Mouse (Mus musculus) olfactory bulb, adult 2 months (tissue): ENCODE measurements at regions not wholly inside any gene's neighbourhood (a gene's known extent, or its start where the extent isn't known, plus 50 kb on each side); places are given as distances from the start of the nearest gene placed in this dataset.

Source experiments
- H3K27ac ChIP-seq: fragments of 200-500 bp; 2 replicates; pipeline ENCODE4 v1.5.1; 2012; ENCODE audit warnings: low read depth, low read length; ENCODE audit not compliant: insufficient read depth
- H3K4me1 ChIP-seq: fragments of 200-500 bp; 2 replicates; pipeline ENCODE4 v1.6.1; 2012; ENCODE audit warnings: low read length; ENCODE audit not compliant: control insufficient read depth, insufficient read depth
- H3K4me3 ChIP-seq: fragments of 200-500 bp; 2 replicates; pipeline ENCODE4 v1.5.1; 2012; ENCODE audit warnings: mild to moderate bottlenecking, low read depth, low read length, moderate library complexity; ENCODE audit not compliant: insufficient read depth
- CTCF ChIP-seq: fragments of 200-500 bp; IDR thresholded peaks from 2 replicates; pipeline ENCODE4 v1.5.1; 2012; ENCODE audit warnings: low read depth, mild to moderate bottlenecking, low read length, moderate library complexity; ENCODE audit not compliant: insufficient read depth
- POLR2A ChIP-seq: fragments of 200-500 bp; IDR thresholded peaks from 2 replicates; pipeline ENCODE4 v1.6.1; 2012; ENCODE audit warnings: mild to moderate bottlenecking, low read depth, low read length, moderate library complexity; ENCODE audit not compliant: insufficient read depth
- WGBS: fragments of 180-500 bp; shearing (Covaris S2); methylation state at CpG from one replicate; pipeline ENCODE4 v1.1.7; 2018; 5-methylcytosine and 5-hydroxymethylcytosine counted together

DNA sequence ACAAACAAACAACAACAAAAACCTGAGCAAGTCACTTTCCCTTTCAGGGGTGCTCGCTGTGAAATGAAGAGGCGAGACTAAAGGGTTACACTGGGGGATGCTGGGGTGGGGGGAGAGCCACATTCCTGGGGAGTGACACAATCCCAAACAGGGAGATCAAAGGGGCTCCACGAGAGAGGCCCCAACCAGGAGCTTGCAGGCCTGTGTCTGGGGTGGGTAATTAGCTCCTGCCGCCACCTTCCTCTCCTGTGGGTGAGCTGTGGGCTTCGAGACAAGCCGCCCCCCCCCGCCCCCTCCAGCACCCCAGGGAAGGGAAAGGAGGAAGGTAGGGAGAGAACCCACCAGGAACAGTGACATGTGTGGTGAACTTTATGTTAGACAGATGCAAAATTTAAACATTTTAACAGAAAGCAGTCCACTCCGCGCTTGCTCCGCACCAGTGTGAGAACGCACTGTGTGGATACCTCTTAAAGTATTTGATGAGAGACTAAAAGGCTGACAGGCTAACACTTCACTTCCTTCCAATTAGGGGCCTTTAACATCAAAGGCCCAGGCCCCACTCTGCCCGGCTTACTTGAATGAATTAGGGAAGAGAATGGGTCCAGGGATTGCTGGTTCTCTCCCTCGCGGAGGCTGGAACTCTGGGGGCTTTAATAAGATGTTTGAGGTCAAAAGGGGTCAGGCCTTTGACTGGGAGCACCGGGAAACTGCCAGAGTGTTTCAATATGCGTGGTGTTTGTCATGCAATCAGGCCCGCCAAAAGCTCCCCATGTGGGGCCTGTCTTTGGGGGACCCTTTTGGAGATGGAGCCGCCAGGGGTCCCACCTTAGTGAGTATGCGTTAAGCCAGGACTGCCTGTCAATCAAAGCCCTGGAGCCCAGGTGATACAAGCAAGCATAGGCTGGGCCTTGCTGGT, 319.6 kb downstream of the Fam49a start:
- H3K4me1 ChIP-seq, result peaks cover 4% of the 10 kb centered on the region; the same call in 1 of the 2 replicates
- 65% methylated on average over 19 of the region's 19 CpGs for WGBS
- no peak overlapping the region for H3K27ac ChIP-seq
- H3K4me3 ChIP-seq, result no peak overlapping the region
- TF ChIP-seq POLR2A (no peak), CTCF (no peak)

DNA sequence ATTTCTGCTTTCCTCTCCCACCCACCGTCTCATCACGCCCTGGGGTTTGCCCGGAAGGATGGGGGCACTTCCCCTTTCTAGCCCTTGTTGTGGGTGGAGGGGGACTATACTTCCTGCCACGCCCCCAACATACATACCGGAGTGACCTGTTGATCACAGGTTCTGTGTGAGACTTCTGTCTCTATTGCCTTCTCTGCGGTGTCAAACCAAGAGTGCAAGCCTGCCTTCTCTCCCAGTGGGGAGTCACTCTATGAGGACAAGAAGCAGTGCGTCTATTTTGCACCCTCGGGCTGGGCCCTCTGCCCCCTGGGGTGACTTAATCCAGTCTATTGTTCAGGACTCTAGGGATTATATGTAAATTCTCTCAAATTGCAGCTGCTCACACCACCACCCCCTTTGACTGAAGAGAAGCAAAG, 318.8 kb downstream of the Fam49a start:
- H3K4me3 ChIP-seq, result no peak overlapping the region
- TF ChIP-seq POLR2A (no peak), CTCF (no peak)
- H3K4me1 ChIP-seq, result peaks cover 4% of the 10 kb centered on the region; the same call in 1 of the 2 replicates
- H3K27ac ChIP-seq, result no peak overlapping the region
- WGBS, result 32% methylated on average over 8 of the region's 8 CpGs

DNA sequence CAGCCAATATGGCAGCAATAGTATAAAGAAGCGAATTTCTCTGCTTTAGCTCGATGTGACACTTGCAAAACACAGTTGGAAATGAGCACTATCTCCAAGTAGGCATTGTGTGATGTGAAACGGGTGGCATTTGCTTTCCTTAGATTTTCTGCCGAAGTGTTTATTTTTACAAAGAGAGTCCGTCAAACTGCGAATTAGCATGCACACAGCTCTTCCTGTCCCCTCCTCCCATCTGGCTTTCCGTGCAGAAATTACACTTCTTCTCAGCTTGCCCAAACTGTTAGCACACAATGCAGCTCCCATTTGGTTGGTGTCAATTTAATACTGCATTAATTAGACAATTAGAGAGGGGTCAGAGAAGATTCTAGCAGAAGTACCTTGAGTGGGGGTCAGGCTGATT, 316.3 kb downstream of the Fam49a start:
- TF ChIP-seq CTCF (no peak), POLR2A (no peak)
- Histone ChIP-seq H3K4me1 (peaks cover 4% of the 10 kb centered on the region; the same call in 1 of the 2 replicates), H3K27ac (peak overlapping the region; percentile 47; the same call in 1 of the 2 replicates), H3K4me3 (no peak overlapping the region)
- 10% methylated on average over 7 of the region's 7 CpGs for WGBS

DNA sequence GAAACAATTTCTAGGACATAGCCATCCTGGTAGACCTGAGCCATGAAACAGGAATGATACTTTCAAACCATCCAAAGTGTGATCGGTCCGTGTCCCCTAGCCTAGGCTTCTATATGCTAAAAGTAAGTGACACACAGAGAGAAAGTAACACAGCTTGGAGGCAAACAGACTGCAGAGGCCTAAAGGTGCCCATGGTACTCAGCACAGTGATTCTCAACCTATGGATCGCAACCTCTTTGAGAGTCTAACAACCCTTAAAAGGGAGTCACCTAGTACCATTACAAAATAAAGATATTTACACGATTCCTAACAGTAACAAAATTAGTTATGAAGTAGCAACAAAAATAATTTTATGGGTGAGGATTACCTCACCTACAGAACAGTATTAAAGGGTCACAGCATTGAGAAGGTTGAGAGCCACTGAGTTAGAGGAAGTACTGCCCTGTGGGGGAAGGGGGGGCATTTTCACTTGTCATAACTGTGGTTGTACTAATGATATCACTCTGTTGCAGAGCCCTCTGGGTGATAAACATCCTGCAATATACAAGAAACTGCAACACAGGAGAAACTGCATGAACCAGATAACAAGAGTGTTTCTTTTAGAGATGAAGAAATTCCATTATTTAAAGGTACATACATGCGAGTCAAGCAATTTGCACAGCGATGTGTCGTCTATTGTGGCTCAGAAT, 308.8 kb downstream of the Fam49a start:
- H3K4me3 ChIP-seq, result no peak overlapping the region
- WGBS, result 94% methylated on average over 7 of the region's 7 CpGs
- H3K27ac ChIP-seq, result no peak overlapping the region
- H3K4me1 ChIP-seq, result no peaks in the 10 kb centered on the region
- TF ChIP-seq CTCF (no peak), POLR2A (no peak)

DNA sequence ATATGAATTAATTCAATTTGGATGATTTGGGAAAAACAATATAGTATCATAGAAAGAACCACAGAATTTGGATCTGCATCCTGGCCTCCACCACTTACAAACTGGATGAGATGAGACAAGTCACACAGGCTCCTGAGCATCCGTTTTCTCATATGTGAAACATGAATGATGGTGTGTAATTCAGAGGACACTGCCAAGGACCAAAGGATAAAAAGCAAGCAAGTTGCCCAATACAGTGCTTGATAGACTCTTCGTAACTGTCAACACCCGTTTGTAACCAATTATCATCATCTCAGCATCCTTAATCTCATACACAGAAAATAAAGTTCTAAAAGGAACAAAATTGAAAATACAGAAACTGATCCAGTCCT, 305.8 kb downstream of the Fam49a start:
- H3K4me3 ChIP-seq, result no peak overlapping the region
- WGBS, result 93% methylated on average over 3 of the region's 3 CpGs
- no peaks in the 10 kb centered on the region for H3K4me1 ChIP-seq
- H3K27ac ChIP-seq, result no peak overlapping the region
- TF ChIP-seq CTCF (no peak), POLR2A (no peak)

DNA sequence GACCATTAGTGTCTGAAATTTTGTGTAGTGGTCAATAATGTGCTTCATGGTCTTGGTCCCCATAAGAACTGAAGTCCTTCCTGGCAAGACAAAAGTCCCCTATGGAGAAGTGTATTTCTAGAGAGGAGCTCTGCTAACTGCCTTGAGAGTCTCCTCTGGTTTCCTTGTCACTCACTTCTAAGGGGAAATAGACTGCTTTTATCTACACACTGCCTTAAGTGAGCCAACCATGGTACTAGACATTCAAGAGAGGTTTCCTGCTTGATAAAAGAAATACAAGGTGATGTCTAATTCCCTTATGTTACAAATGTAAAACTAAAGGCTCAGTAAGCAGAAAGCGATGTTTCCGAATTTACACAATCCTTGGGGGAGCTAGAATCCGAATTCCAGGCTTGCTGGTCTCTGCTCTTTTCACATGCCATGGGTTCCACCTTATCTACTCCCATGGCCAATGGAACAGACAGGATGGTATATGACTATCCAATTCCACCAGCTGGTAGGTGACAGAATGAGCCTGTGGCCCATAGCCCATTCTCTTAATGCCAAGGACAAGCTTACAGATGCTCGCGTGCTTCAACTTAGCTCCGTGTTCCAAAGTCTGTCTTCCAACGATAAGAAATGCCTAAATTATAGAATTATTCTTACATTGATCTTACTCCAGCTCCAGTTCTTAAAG, 305.3 kb downstream of the Fam49a start:
- WGBS, result 98% methylated on average over 7 of the region's 7 CpGs

DNA sequence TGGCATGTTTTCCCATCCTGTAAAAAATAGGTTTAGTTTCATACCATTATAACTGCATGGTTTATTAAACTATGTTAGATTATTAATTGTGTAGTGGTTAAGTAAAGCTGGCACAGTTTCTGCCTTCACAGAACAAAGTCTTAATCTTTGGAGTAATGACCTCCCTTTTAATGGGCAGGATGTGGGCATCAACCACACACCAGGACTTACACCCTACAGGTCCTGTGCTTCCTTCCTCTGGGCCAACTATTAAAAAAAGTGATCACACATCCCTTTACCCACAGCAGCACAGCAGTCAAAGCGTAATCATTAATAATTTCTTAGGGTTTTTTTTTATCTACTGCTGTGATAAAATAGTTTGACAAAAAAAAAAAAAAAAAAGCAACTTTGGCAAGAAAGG, 300.3 kb downstream of the Fam49a start:
- 100% methylated on average over 1 of the region's 1 CpGs for WGBS
- Histone ChIP-seq H3K27ac (no peak overlapping the region), H3K4me3 (no peak overlapping the region), H3K4me1 (no peaks in the 10 kb centered on the region)
- no peak for TF ChIP-seq POLR2A
- TF ChIP-seq CTCF, result no peak

More for the DNA sequence above, 305.3 kb downstream of the Fam49a start:
- TF ChIP-seq CTCF, result no peak
- H3K4me1 ChIP-seq, result no peaks in the 10 kb centered on the region
- no peak overlapping the region for H3K27ac ChIP-seq
- H3K4me3 ChIP-seq, result no peak overlapping the region

DNA sequence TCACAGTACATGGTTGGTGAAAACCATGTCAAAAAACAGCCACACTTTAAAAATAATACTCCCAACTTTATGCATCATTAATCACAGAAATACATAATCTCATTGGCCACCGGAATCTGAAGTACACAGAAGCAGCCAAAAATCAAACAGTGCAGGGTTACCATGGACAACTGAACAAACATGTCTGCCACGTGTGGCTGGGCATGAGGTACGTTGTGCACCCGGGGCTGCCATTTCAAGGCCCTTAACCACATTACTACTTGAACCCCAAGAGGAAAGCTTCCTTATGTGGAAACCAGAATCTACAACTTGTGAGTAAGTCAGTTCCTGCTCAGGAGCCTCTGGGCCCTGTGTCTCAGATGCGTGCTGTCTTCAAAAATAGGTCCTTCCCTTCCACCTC, 289.9 kb downstream of the Fam49a start:
- TF ChIP-seq POLR2A (no peak), CTCF (no peak)
- Histone ChIP-seq H3K4me1 (no peaks in the 10 kb centered on the region), H3K4me3 (no peak overlapping the region), H3K27ac (no peak overlapping the region)
- 88% methylated on average over 5 of the region's 5 CpGs for WGBS

DNA sequence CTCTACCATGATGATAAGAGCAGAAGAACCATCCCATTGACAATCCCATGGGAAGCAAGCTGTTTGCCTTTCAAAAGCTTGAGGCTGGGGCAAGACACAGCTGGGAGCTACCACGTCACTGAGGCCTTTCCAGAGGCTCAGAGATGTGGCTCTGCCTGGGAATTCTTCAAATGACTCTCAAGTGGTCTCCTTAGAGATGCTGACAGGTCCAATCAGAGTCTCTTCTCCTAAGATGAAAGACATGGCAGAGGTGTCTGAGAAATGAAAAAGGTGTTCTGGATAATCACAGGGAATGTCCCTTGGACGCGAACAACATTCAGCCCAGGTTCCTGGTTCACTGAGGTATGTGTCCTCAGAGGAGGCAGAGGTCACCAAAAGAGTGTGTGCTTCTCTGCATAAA, 287.7 kb downstream of the Fam49a start:
- TF ChIP-seq CTCF (no peak), POLR2A (no peak)
- Histone ChIP-seq H3K4me3 (no peak overlapping the region), H3K4me1 (no peaks in the 10 kb centered on the region), H3K27ac (no peak overlapping the region)
- WGBS, result 94% methylated on average over 3 of the region's 3 CpGs
